Mouse (Mus musculus): ENCODE measurements around the gene Zfp964. TPM values are rescaled to one million over a fixed set of nuclear protein-coding genes. Genes with fewer than 3 reads are reported as not detected.
"Not testable (repeated sequence)": the region's sequence is repeated elsewhere in the genome, so short reads cannot be mapped to it uniquely, and the experiment has no call there.

The Zfp964 gene
- 0.59 and 0.87 TPM in 2 replicates for total RNA-seq (2017)

DNA sequence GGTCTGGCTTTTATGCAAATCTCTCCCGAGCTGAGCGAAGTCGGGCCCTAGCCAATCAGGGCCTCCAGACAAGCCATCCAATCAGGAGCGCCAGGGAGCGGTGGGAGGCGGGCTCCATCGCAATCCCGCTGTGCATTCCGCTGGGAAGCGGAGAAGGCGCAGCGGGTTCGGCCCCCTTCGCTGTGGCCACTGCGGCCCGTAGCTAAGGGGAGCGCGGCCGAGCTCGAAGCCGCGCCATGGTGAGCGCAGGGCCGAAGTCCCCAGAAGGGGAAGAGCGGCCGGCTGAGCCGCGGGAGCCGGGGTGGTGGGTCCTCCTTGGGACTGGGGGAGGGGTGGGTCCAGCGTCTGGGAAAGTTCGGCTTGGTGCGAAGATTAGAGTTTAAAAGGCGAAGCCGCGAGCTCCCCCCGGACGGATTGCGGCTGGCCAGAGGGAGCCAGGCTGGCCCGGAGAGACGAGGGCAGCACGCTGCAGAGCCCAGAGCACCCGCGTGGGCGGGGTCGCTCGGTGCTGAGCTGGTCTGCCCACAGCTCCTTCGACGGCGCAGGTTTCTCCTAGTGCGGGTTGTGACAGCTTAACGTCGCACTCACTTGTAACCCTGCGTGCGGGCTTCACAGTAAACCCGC, at the start of gene Zfp964:
TSS of gene Zfp964 (plus strand) at position 122 of the 624 bp plus-strand sequence.
- peak; percentile 99 for ATAC-seq (replicated peaks; ENCODE audit: low read depth, poor library complexity, severe bottlenecking)

DNA sequence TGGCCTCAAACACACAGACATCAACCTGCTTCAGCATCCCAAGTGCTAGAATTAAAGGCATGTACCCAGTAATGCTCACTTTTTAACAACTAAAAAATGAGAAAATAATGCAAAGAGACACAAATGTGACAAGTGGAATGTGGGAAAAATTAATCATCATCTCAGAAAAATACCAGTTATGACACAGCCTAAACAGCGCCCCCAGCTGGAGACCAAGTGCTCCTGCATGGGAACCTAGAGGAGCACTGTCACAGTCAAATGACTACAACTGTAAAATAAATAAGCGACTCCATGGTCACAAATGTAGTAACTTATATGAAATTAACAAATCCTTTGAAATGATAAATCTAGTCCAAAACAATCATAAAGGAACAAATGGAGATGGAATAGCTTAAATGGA, 39.6 kb upstream of the Zfp964 start:
- ATAC-seq (replicated peaks; ENCODE audit: low read depth, poor library complexity, severe bottlenecking), result 0 out of 2 replicates have a peak, but pooled peaks have one; percentile 50

DNA sequence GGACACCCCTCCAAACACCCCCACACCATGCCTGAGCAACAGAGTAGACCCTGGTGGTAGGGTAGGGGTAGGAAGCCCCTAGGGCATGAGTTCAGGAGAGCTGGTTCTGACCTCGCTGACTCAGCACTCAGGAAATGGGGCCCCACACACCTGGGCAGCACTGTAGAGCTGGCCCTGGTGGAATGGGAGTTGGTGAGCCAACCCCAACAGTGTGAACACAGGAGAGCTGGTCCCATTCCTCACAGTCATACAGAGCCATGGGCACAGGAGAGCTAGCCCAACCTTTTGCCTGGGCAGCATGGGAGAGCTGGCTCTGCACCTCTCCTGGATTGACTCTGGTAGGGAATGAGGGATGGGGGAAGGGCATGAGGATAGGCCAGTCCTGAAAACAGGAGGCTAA, 36.2 kb upstream of the Zfp964 start:
- no peak for ATAC-seq (replicated peaks; ENCODE audit: low read depth, poor library complexity, severe bottlenecking)

DNA sequence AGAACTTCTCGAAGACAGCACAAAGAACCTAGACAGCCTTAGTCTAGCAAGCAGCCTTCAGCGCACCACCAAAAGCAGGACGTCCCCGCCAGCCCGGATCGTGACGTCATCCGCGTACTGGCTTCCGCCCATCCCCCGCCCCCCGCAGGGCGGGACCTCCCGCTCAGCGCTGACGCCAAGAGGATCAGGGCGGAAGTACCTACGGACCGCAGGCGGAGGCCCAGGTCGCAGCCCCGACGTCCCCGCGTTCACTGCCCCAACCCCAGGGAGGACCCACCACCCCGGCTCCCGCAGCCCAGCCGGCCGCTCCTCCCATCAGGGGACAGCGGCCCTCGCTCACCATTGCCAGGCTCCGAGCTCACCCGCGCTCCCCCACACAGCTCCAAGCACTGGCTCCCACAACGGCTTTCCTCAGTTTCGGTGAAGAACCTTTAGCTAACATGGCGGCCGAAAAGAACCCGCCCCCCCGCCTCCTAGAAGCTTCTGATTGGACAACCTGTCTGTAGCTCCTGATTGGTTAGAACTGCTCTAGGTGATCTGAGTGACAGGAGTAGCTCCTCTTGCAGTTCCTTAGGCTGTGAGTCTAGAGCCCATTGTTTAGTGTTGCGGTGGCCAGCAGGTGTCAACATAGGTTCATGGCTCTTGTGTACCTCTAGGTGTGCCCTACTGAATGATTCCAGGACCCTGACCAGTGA, 29.0 kb upstream of the Zfp964 start, which contains the start of gene Zfp868:
TSS of gene Zfp868 (minus strand) at position 454 of the 695 bp plus-strand sequence.
- peak; percentile 95 for ATAC-seq (replicated peaks; ENCODE audit: low read depth, poor library complexity, severe bottlenecking)

DNA sequence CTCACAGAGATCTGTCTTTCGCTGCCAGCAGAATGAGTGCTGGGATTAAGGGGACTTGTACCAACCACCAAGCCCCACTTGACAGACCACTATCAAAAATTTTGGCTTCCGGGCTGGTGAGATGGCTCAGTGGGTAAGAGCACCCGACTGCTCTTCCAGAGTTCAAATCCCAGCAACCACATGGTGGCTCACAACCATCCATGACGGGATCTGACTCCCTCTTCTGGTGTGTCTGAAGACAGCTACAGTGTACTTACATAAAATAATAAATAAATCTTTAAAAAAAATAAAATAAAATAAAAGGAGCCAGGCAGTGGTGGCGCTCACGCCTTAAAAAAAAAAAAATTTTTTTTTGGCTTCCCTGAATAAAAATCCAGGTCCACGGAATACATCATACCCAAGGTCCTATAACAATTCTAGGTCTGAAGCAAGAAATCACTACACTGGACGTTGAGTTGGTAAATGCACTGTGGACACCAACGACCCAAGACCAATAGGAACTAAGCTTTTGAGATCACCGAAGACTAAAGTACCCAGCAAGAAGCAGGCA, 396 bp upstream of the Zfp964 start:
- no peak for ATAC-seq (replicated peaks; ENCODE audit: low read depth, poor library complexity, severe bottlenecking)

DNA sequence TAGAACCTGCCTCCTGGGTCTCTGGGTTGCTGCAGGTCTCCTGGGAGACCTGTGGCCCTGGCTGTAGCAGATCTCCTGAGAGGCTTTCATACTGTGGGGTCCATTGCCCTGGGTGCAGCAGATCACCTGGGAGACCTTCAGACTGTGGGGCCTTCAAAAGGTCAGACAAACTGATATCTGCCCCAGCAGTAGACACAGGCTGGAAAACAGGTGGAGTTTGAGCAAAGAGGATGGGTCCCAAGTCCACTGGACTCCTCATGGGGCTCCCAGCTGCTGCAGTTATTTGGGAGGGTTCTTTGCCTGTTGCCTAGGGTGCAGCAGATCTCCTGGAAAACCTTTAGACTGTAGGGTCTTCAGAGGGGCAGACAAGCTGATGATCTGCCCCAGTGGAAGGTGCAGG, 7.0 kb downstream of the Zfp964 start:
- ATAC-seq (replicated peaks; ENCODE audit: low read depth, poor library complexity, severe bottlenecking), result no peak

DNA sequence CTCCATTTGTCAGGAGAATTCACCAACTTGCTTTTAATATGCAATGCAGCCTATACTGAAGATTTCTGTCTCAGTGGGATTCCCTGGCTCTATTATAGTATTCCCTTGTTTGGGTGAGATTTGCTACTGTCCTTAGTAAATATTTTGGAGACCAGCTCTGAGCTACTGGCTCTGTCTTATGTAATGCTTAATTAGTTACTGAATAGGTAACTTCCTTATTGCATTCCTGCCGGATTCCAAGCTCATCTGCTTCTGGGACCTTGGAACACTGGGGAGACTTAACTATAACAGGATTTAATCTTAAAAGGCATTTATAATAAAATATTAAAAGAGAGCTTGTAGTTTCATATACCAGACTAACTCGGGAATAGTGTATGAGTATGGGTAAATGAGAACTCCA, 10.8 kb downstream of the Zfp964 start:
- ATAC-seq (replicated peaks; ENCODE audit: low read depth, poor library complexity, severe bottlenecking), result not testable (repeated sequence)

DNA sequence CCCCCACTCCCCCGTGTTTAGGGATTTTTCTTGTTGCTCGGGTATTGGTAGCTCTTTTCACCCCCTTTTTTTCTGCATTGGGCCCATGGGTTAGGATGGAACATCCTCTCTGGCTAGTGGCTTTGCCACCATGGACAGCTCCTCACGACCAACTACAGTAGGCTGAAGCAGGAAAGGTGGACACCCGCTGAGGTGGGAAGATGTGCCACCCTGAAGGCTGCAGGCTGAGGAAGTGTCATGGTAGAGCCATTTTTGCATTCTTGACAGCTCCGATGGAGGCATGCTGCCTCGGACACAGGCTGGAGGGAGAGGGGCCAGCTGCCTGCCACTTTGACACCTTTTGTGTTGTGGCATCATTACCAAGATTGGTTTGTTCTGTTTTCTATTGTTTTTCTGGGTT, 47.5 kb downstream of the Zfp964 start:
- ATAC-seq (replicated peaks; ENCODE audit: low read depth, poor library complexity, severe bottlenecking), result no peak

DNA sequence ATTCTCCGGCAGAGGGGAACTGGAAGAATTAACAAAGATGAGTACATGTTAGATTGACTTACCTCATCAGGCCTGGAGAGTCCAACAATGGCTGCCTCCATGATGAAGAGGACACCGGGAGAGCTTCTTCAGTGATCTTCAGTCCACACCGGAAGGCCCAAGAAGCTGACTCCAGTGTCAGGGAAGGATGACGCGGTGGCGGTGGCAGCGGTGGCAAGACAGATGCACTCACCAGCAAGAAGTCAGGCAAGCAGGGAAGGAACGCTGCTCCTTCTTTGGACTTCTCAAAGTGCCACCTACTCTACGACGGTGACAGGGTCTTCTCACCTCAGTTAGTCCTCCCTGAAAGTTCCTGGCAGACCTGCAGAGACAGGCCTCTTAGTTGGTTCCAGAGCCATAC, 56.3 kb downstream of the Zfp964 start, which contains the start of gene Zfp869:
TSS of gene Zfp869 (minus strand) at position 101 of the 400 bp plus-strand sequence.
- ATAC-seq (replicated peaks; ENCODE audit: low read depth, poor library complexity, severe bottlenecking), result not testable (repeated sequence)

DNA sequence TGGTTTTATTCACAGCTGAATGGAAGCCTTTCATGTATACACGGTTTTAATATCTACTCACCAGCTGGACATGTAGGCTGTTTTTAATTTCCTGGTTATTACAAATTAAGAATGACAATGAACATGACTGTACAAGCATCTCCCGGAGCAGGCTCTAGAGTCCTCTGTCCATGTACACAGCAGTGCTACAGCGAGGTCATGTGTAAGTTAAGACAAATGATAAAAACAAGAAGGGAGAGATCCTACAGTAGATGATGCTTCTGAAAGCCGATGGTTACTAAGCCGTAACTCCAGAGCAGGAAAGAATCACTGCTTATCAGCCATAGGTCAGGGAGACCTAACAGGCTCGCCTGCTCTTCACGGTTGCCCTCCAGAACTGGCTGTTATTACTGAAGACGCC, 59.2 kb downstream of the Zfp964 start:
- ATAC-seq (replicated peaks; ENCODE audit: low read depth, poor library complexity, severe bottlenecking), result no peak

DNA sequence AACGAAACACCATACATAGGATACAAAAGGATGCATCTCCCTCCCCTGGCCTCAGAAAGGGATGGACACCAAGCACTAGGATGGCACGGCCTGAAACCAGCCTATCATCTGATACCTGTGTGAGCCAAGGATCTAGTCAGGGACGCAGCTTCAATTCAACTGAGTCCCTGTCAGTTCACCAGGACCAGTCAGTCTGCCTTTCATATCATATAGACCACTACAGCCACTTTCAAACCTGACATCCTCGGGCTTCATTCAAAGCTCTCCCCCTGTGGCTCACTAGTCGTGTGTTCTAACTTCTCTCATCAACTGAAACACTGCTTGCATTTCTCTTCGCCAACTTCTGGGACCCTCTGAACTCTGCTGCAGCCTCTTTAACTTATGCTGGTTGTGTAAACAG, 61.1 kb downstream of the Zfp964 start:
- ATAC-seq (replicated peaks; ENCODE audit: low read depth, poor library complexity, severe bottlenecking), result no peak

Other genes starting within 250 kb of the Zfp964 start
- not detected in 2 replicates for gene Gm9495, start 200.9 kb upstream of the Zfp964 start, total RNA-seq (2017)
- gene Gm7697, start 131.5 kb upstream of the Zfp964 start, total RNA-seq (2017), result not detected in 2 replicates
- 13.1 and 28.9 TPM in 2 replicates for gene Zfp868, start 28.9 kb upstream of the Zfp964 start, total RNA-seq (2017)
- gene Zfp869, start 56.2 kb downstream of the Zfp964 start, total RNA-seq (2017), result 31.2 and 36.5 TPM in 2 replicates
- gene Zfp963, start 95.5 kb downstream of the Zfp964 start, total RNA-seq (2017), result 1.9 and 4.8 TPM in 2 replicates
- gene Gm20422, start 120.4 kb downstream of the Zfp964 start, total RNA-seq (2017), result not detected in 2 replicates
- 12.9 and 19.5 TPM in 2 replicates for gene Atp13a1, start 136.7 kb downstream of the Zfp964 start, total RNA-seq (2017)
- gene Zfp866, start 136.7 kb downstream of the Zfp964 start, total RNA-seq (2017), result 23.3 and 32.0 TPM in 2 replicates
- gene Gmip, start 154.2 kb downstream of the Zfp964 start, total RNA-seq (2017), result 26.0 and 27.0 TPM in 2 replicates
- gene Lpar2, start 167.9 kb downstream of the Zfp964 start, total RNA-seq (2017), result 1.4 and 1.5 TPM in 2 replicates
- gene Pbx4, start 178.0 kb downstream of the Zfp964 start, total RNA-seq (2017), result 14.2 and 15.3 TPM in 2 replicates
- gene Cilp2, start 233.2 kb downstream of the Zfp964 start, total RNA-seq (2017), result not detected in 2 replicates
- 1.2 TPM in 1 of 2 replicates, not detected in the other for gene Tssk6, start 247.7 kb downstream of the Zfp964 start, total RNA-seq (2017)
- gene Ndufa13, start 248.1 kb downstream of the Zfp964 start, total RNA-seq (2017), result 82.1 and 100 TPM in 2 replicates
- not detected in 2 replicates for gene Yjefn3, start 248.2 kb downstream of the Zfp964 start, total RNA-seq (2017)